Mouse (Mus musculus): Measurements from ENCODE around the gene Tcf7l1. TPM values are rescaled to one million over a fixed set of nuclear protein-coding genes. Genes with fewer than 3 reads are reported as not detected.

Gene Tcf7l1
- polyA plus RNA-seq, 1 experiment from 2014 or later, result 5.2 TPM

- Histone ChIP-seq H3K4me2 (ENCODE audit: low read depth, low read length) (no peak overlapping the region), H3K36me3 (ENCODE audit: control insufficient read depth, insufficient read depth, low read length) (no peaks in the 10 kb centered on the region), H3K27ac (ENCODE audit: low read depth, low read length) (no peak overlapping the region), H3K27me3 (ENCODE audit: control insufficient read depth, insufficient read depth, low read length) (no peaks in the 10 kb centered on the region), H3K9me3 (ENCODE audit: control insufficient read depth, low read length) (no peaks in the 10 kb centered on the region), H3K4me3 (ENCODE audit: low read depth, low read length) (no peak overlapping the region), H3K9ac (replicated peaks; ENCODE audit: low read depth, low read length) (no peak overlapping the region), H3K4me1 (ENCODE audit: control insufficient read depth, insufficient read depth, low read length) (0 out of 2 replicates have a peak, but pooled peaks cover 4% of the 10 kb centered on the region)
- WGBS, result 19% methylated on average over 9 of the region's 9 CpGs
- no peak for ATAC-seq (ENCODE audit: low read depth)
These were observed 34.8 kb downstream of the Tcf7l1 start for GRCm38 (mm10) chr6:72754215-72754614.

- Histone ChIP-seq H3K4me2 (ENCODE audit: low read depth, low read length) (no peak overlapping the region), H3K27ac (ENCODE audit: low read depth, low read length) (no peak overlapping the region), H3K4me3 (ENCODE audit: low read depth, low read length) (no peak overlapping the region), H3K9ac (replicated peaks; ENCODE audit: low read depth, low read length) (no peak overlapping the region), H3K9me3 (ENCODE audit: control insufficient read depth, low read length) (no peaks in the 10 kb centered on the region), H3K4me1 (ENCODE audit: control insufficient read depth, insufficient read depth, low read length) (0 out of 2 replicates have a peak, but pooled peaks cover 5% of the 10 kb centered on the region), H3K27me3 (ENCODE audit: control insufficient read depth, insufficient read depth, low read length) (no peaks in the 10 kb centered on the region), H3K36me3 (ENCODE audit: control insufficient read depth, insufficient read depth, low read length) (no peaks in the 10 kb centered on the region)
- ATAC-seq (ENCODE audit: low read depth), result no peak
- WGBS, result 68% methylated on average over 8 of the region's 8 CpGs
These were observed 35.3 kb downstream of the Tcf7l1 start for GRCm38 (mm10) chr6:72753782-72754181.

DNA sequence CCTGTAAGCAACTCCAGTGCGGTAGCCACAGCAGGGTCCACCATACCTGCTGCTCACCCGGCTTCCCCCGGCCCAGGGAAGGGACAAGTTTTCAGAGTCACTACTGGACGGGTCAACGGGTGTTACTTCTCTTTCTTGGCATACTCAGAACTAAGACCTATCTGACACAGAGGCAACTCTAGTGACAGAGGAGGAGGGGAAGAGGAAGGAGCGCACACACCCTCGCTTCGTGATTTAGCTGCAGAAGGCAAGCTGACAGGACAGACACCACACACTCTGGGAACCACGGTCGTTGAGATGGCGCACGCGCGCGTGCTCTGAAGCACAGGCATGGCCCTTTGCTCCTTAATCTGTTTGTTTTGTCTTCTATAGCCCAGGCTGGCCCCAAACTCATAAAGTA is 36.2 kb downstream of the Tcf7l1 start:
- no peak overlapping the region for H3K4me3 ChIP-seq (ENCODE audit: low read depth, low read length)
- H3K9ac ChIP-seq (replicated peaks; ENCODE audit: low read depth, low read length), result no peak overlapping the region
- no peaks in the 10 kb centered on the region for H3K9me3 ChIP-seq (ENCODE audit: control insufficient read depth, low read length)
- H3K27me3 ChIP-seq (ENCODE audit: control insufficient read depth, insufficient read depth, low read length), result no peaks in the 10 kb centered on the region
- H3K27ac ChIP-seq (ENCODE audit: low read depth, low read length), result no peak overlapping the region
- no peak overlapping the region for H3K4me2 ChIP-seq (ENCODE audit: low read depth, low read length)
- no peaks in the 10 kb centered on the region for H3K36me3 ChIP-seq (ENCODE audit: control insufficient read depth, insufficient read depth, low read length)
- WGBS, result 85% methylated on average over 15 of the region's 15 CpGs
- 0 out of 2 replicates have a peak, but pooled peaks cover 8% of the 10 kb centered on the region for H3K4me1 ChIP-seq (ENCODE audit: control insufficient read depth, insufficient read depth, low read length)
- ATAC-seq (ENCODE audit: low read depth), result no peak

DNA sequence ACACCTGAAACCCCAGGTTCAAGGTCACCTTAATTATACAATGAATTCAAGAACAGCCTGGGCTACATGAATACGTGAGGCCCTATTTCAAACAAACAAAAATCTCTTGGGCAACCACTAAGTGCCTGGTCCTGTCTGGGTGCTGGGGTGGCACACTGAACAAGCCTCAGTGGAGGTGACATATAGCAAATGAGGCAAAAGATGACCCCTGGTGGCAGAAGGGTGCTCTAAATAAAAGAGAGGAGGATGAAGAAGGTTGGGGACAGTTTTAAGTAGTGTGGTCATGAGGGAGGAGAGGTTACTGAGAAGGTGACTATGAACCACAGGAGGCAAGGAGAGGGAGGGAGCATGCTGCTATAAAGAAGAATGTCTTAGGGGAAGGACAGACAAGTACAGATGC is 37.8 kb downstream of the Tcf7l1 start:
- no peak overlapping the region for H3K4me2 ChIP-seq (ENCODE audit: low read depth, low read length)
- H3K27me3 ChIP-seq (ENCODE audit: control insufficient read depth, insufficient read depth, low read length), result no peaks in the 10 kb centered on the region
- H3K9ac ChIP-seq (replicated peaks; ENCODE audit: low read depth, low read length), result no peak overlapping the region
- H3K36me3 ChIP-seq (ENCODE audit: control insufficient read depth, insufficient read depth, low read length), result no peaks in the 10 kb centered on the region
- no peaks in the 10 kb centered on the region for H3K9me3 ChIP-seq (ENCODE audit: control insufficient read depth, low read length)
- H3K4me3 ChIP-seq (ENCODE audit: low read depth, low read length), result no peak overlapping the region
- 93% methylated on average over 1 of the region's 1 CpGs for WGBS
- H3K27ac ChIP-seq (ENCODE audit: low read depth, low read length), result no peak overlapping the region
- H3K4me1 ChIP-seq (ENCODE audit: control insufficient read depth, insufficient read depth, low read length), result 0 out of 2 replicates have a peak, but pooled peaks cover 8% of the 10 kb centered on the region
- ATAC-seq (ENCODE audit: low read depth), result no peak

DNA sequence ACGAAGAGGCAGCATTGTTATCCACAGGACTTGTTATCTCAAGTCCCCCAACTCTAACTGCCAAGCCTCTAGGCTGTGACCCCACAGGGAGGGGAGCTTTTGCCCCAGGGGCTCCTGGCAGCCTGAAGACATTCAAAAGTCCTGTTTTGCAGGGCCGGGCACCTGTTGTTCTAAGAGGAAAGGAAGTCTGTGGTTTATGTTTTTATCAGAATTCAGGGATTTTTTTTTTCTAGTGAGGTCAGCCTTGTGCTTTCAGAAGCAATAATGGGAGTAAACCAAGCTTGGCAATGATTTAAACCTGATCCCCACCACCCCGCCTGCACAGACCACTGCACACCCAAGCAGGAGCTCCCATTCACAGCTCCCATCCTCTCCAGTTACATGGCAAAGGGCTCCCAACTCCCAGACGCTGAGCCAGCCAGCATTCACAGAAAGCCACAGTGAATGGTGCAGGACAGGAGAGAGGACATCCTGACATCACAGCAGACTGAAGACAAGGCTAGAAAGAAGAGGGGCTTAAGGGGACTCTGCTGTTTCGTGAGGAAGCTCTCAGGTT is 40.1 kb downstream of the Tcf7l1 start:
- ATAC-seq (ENCODE audit: low read depth), result no peak
- Histone ChIP-seq H3K27me3 (ENCODE audit: control insufficient read depth, insufficient read depth, low read length) (no peaks in the 10 kb centered on the region), H3K36me3 (ENCODE audit: control insufficient read depth, insufficient read depth, low read length) (no peaks in the 10 kb centered on the region), H3K9me3 (ENCODE audit: control insufficient read depth, low read length) (no peaks in the 10 kb centered on the region), H3K4me2 (ENCODE audit: low read depth, low read length) (no peak overlapping the region), H3K4me1 (ENCODE audit: control insufficient read depth, insufficient read depth, low read length) (0 out of 2 replicates have a peak, but pooled peaks cover 3% of the 10 kb centered on the region), H3K9ac (replicated peaks; ENCODE audit: low read depth, low read length) (no peak overlapping the region), H3K27ac (ENCODE audit: low read depth, low read length) (no peak overlapping the region), H3K4me3 (ENCODE audit: low read depth, low read length) (no peak overlapping the region)
- WGBS, result 29% methylated on average over 5 of the region's 5 CpGs

- Histone ChIP-seq H3K4me1 (ENCODE audit: control insufficient read depth, insufficient read depth, low read length) (0 out of 2 replicates have a peak, but pooled peaks cover 3% of the 10 kb centered on the region), H3K9me3 (ENCODE audit: control insufficient read depth, low read length) (no peaks in the 10 kb centered on the region), H3K4me3 (ENCODE audit: low read depth, low read length) (no peak overlapping the region), H3K27ac (ENCODE audit: low read depth, low read length) (no peak overlapping the region), H3K36me3 (ENCODE audit: control insufficient read depth, insufficient read depth, low read length) (no peaks in the 10 kb centered on the region), H3K27me3 (ENCODE audit: control insufficient read depth, insufficient read depth, low read length) (no peaks in the 10 kb centered on the region), H3K4me2 (ENCODE audit: low read depth, low read length) (no peak overlapping the region), H3K9ac (replicated peaks; ENCODE audit: low read depth, low read length) (no peak overlapping the region)
- WGBS, result 5% methylated on average over 2 of the region's 2 CpGs
- ATAC-seq (ENCODE audit: low read depth), result no peak
These were observed 40.6 kb downstream of the Tcf7l1 start for GRCm38 (mm10) chr6:72748421-72748820.

DNA sequence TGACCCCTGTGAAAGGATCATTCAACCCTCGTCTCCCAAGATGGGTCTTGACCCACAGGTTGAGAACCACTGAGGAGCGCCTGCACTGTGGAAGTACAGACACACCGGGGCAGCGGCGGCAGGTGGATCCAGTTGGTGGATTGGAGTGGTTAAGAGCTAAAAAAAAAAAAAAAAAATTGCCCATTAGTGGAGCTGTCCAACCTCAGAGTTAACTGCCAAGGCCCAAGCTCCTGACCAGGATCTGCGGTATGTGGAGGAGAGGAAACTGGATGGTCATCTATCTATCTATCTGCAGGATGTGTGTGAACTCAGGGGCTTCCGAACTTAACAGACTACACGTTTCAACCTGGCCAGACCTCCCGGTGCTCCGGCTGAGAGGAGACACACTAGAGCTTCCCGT is 41.2 kb downstream of the Tcf7l1 start:
- Histone ChIP-seq H3K4me3 (ENCODE audit: low read depth, low read length) (no peak overlapping the region), H3K27ac (ENCODE audit: low read depth, low read length) (no peak overlapping the region), H3K4me2 (ENCODE audit: low read depth, low read length) (no peak overlapping the region), H3K9ac (replicated peaks; ENCODE audit: low read depth, low read length) (no peak overlapping the region), H3K9me3 (ENCODE audit: control insufficient read depth, low read length) (no peaks in the 10 kb centered on the region), H3K36me3 (ENCODE audit: control insufficient read depth, insufficient read depth, low read length) (no peaks in the 10 kb centered on the region), H3K27me3 (ENCODE audit: control insufficient read depth, insufficient read depth, low read length) (no peaks in the 10 kb centered on the region), H3K4me1 (ENCODE audit: control insufficient read depth, insufficient read depth, low read length) (0 out of 2 replicates have a peak, but pooled peaks cover 3% of the 10 kb centered on the region)
- WGBS, result 83% methylated on average over 11 of the region's 11 CpGs
- no peak for ATAC-seq (ENCODE audit: low read depth)

GRCm38 (mm10) chr6:72747156-72747555 is 41.9 kb downstream of the Tcf7l1 start:
- H3K9me3 ChIP-seq (ENCODE audit: control insufficient read depth, low read length), result no peaks in the 10 kb centered on the region
- H3K4me1 ChIP-seq (ENCODE audit: control insufficient read depth, insufficient read depth, low read length), result 0 out of 2 replicates have a peak, but pooled peaks cover 6% of the 10 kb centered on the region
- H3K36me3 ChIP-seq (ENCODE audit: control insufficient read depth, insufficient read depth, low read length), result no peaks in the 10 kb centered on the region
- ATAC-seq (ENCODE audit: low read depth), result no peak
- H3K27ac ChIP-seq (ENCODE audit: low read depth, low read length), result no peak overlapping the region
- H3K9ac ChIP-seq (replicated peaks; ENCODE audit: low read depth, low read length), result no peak overlapping the region
- WGBS, result 80% methylated on average over 4 of the region's 4 CpGs
- H3K4me3 ChIP-seq (ENCODE audit: low read depth, low read length), result no peak overlapping the region
- no peak overlapping the region for H3K4me2 ChIP-seq (ENCODE audit: low read depth, low read length)
- no peaks in the 10 kb centered on the region for H3K27me3 ChIP-seq (ENCODE audit: control insufficient read depth, insufficient read depth, low read length)

- no peak overlapping the region for H3K9ac ChIP-seq (replicated peaks; ENCODE audit: low read depth, low read length)
- 72% methylated on average over 12 of the region's 12 CpGs for WGBS
- ATAC-seq (ENCODE audit: low read depth), result no peak
- H3K4me3 ChIP-seq (ENCODE audit: low read depth, low read length), result no peak overlapping the region
- no peak overlapping the region for H3K4me2 ChIP-seq (ENCODE audit: low read depth, low read length)
- H3K27ac ChIP-seq (ENCODE audit: low read depth, low read length), result no peak overlapping the region
- H3K27me3 ChIP-seq (ENCODE audit: control insufficient read depth, insufficient read depth, low read length), result no peaks in the 10 kb centered on the region
- H3K36me3 ChIP-seq (ENCODE audit: control insufficient read depth, insufficient read depth, low read length), result no peaks in the 10 kb centered on the region
- H3K9me3 ChIP-seq (ENCODE audit: control insufficient read depth, low read length), result no peaks in the 10 kb centered on the region
- peaks cover 11% of the 10 kb centered on the region; the same call in 1 of the 2 replicates for H3K4me1 ChIP-seq (ENCODE audit: control insufficient read depth, insufficient read depth, low read length)
These were observed 43.3 kb downstream of the Tcf7l1 start for GRCm38 (mm10) chr6:72745781-72746180.
